Mouse (Mus musculus): ENCODE measurements around the gene Lca5. TPM values are rescaled to one million over a fixed set of nuclear protein-coding genes. Genes with fewer than 3 reads are reported as not detected.

Lca5 gene
- polyA plus RNA-seq, 1 experiment from 2014 or later = 27.0 TPM

DNA sequence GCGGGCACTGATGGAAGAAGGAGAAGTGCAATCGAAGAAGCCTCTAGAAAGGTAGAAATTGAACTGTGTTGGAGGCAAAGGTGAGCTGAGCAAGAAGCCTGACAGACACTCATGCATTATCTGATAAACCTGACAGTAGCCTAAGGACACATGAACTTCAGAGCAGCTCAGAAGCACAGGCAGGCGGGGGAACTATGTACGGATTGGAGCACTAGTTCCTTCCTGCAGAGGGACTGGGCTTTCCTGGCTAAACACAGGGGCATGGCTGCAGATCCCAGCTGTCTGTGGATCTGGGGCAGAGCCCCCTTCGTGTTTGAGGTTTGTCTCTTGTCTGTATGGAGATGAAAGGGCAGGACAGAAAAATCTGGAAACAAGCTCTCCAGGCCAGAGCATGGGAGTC is 89.8 kb downstream of the Lca5 start:
- WGBS = 56% methylated on average over 5 of the region's 5 CpGs

DNA sequence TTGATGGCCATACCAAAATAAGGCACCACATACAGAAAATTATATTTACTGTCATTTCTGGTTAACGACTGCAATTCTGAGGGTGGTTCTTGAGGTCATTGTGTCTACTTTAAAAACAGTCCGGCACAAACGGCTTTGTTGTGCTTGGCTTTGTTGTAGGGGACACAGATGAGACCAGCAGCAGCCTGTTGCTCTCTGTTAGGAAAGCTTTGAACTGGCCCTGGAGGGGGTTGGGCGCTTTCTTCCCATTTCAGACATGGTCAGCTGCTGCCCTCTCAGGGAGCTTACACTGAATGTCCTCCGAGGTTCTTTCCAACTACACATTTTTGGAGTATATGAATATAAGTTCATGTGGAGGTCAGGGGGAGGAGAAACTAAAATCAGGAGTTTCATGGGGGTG is 90.3 kb downstream of the Lca5 start:
- Histone ChIP-seq H3K27ac (ENCODE audit: low read depth, low read length) (peak overlapping the region; percentile 49; the same call in 1 of the 2 replicates), H3K4me3 (ENCODE audit: low read length) (no peak overlapping the region), H3K27me3 (ENCODE audit: control insufficient read depth, insufficient read depth, low read length) (no peaks in the 10 kb centered on the region), H3K36me3 (ENCODE audit: control insufficient read depth, insufficient read depth, low read length) (no peaks in the 10 kb centered on the region), H3K4me2 (replicated peaks; ENCODE audit: low read depth, low read length) (no peak overlapping the region), H3K9ac (ENCODE audit: low read depth, low read length) (no peak overlapping the region), H3K4me1 (ENCODE audit: control insufficient read depth, insufficient read depth, low read length) (peaks cover 27% of the 10 kb centered on the region), H3K9me3 (ENCODE audit: control insufficient read depth, low read length) (no peaks in the 10 kb centered on the region)
- WGBS = 11% methylated on average over 5 of the region's 5 CpGs
- ATAC-seq (ENCODE audit: low FRiP score, low TSS enrichment) = peak; percentile 89

More for the DNA sequence above, 89.8 kb downstream of the Lca5 start:
- Histone ChIP-seq H3K4me2 (replicated peaks; ENCODE audit: low read depth, low read length) (no peak overlapping the region), H3K27me3 (ENCODE audit: control insufficient read depth, insufficient read depth, low read length) (no peaks in the 10 kb centered on the region), H3K4me1 (ENCODE audit: control insufficient read depth, insufficient read depth, low read length) (peaks cover 27% of the 10 kb centered on the region), H3K27ac (ENCODE audit: low read depth, low read length) (peak overlapping the region; percentile 49; the same call in 1 of the 2 replicates), H3K9ac (ENCODE audit: low read depth, low read length) (no peak overlapping the region), H3K9me3 (ENCODE audit: control insufficient read depth, low read length) (no peaks in the 10 kb centered on the region), H3K4me3 (ENCODE audit: low read length) (no peak overlapping the region), H3K36me3 (ENCODE audit: control insufficient read depth, insufficient read depth, low read length) (no peaks in the 10 kb centered on the region)
- ATAC-seq (ENCODE audit: low FRiP score, low TSS enrichment) = no peak

GRCm38 (mm10) chr9:83349905-83350304 is 91.0 kb downstream of the Lca5 start:
- Histone ChIP-seq H3K27me3 (ENCODE audit: control insufficient read depth, insufficient read depth, low read length) (no peaks in the 10 kb centered on the region), H3K4me2 (replicated peaks; ENCODE audit: low read depth, low read length) (no peak overlapping the region), H3K36me3 (ENCODE audit: control insufficient read depth, insufficient read depth, low read length) (no peaks in the 10 kb centered on the region), H3K4me1 (ENCODE audit: control insufficient read depth, insufficient read depth, low read length) (peaks cover 27% of the 10 kb centered on the region), H3K27ac (ENCODE audit: low read depth, low read length) (peak overlapping the region; percentile 84), H3K9ac (ENCODE audit: low read depth, low read length) (no peak overlapping the region), H3K4me3 (ENCODE audit: low read length) (no peak overlapping the region), H3K9me3 (ENCODE audit: control insufficient read depth, low read length) (no peaks in the 10 kb centered on the region)
- peak; percentile 8; the same call in 1 of the 2 replicates for ATAC-seq (ENCODE audit: low FRiP score, low TSS enrichment)
- 6% methylated on average over 1 of the region's 1 CpGs for WGBS

DNA sequence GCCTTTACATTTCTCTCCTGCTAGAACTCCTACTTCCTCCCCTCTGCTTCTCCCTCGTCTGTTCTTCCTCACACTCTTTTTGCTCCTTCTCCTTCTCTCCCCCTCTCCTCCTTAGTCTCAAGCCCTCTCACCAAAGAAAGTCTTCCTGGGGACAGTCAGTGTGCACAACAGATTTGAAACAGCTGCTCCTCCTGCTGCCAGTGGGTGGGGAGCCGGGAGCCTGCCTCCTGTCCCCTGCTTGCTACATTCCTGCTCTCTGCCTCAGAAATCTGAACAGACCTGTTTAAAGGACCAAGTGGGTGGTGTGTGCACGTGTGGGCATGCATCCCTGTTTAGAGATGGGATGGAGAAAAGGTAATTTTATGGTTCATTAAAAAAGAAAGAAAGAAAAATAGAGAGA is 91.4 kb downstream of the Lca5 start:
- H3K27ac ChIP-seq (ENCODE audit: low read depth, low read length) = peak overlapping the region; percentile 84
- ATAC-seq (ENCODE audit: low FRiP score, low TSS enrichment) = peak; percentile 63; the same call in 1 of the 2 replicates
- no peaks in the 10 kb centered on the region for H3K27me3 ChIP-seq (ENCODE audit: control insufficient read depth, insufficient read depth, low read length)
- H3K9me3 ChIP-seq (ENCODE audit: control insufficient read depth, low read length) = no peaks in the 10 kb centered on the region
- no peak overlapping the region for H3K4me3 ChIP-seq (ENCODE audit: low read length)
- H3K4me2 ChIP-seq (replicated peaks; ENCODE audit: low read depth, low read length) = no peak overlapping the region
- H3K4me1 ChIP-seq (ENCODE audit: control insufficient read depth, insufficient read depth, low read length) = peaks cover 27% of the 10 kb centered on the region
- no peaks in the 10 kb centered on the region for H3K36me3 ChIP-seq (ENCODE audit: control insufficient read depth, insufficient read depth, low read length)
- WGBS = 3% methylated on average over 3 of the region's 3 CpGs
- peak overlapping the region; percentile 31; the same call in 1 of the 2 replicates for H3K9ac ChIP-seq (ENCODE audit: low read depth, low read length)

- ATAC-seq (ENCODE audit: low FRiP score, low TSS enrichment) = no peak
- Histone ChIP-seq H3K4me2 (replicated peaks; ENCODE audit: low read depth, low read length) (no peak overlapping the region), H3K27me3 (ENCODE audit: control insufficient read depth, insufficient read depth, low read length) (no peaks in the 10 kb centered on the region), H3K4me3 (ENCODE audit: low read length) (no peak overlapping the region), H3K9ac (ENCODE audit: low read depth, low read length) (no peak overlapping the region), H3K4me1 (ENCODE audit: control insufficient read depth, insufficient read depth, low read length) (peaks cover 27% of the 10 kb centered on the region), H3K27ac (ENCODE audit: low read depth, low read length) (no peak overlapping the region), H3K9me3 (ENCODE audit: control insufficient read depth, low read length) (no peaks in the 10 kb centered on the region), H3K36me3 (ENCODE audit: control insufficient read depth, insufficient read depth, low read length) (no peaks in the 10 kb centered on the region)
- 91% methylated on average over 5 of the region's 5 CpGs for WGBS
These were observed 93.4 kb downstream of the Lca5 start for GRCm38 (mm10) chr9:83347521-83347920.

DNA sequence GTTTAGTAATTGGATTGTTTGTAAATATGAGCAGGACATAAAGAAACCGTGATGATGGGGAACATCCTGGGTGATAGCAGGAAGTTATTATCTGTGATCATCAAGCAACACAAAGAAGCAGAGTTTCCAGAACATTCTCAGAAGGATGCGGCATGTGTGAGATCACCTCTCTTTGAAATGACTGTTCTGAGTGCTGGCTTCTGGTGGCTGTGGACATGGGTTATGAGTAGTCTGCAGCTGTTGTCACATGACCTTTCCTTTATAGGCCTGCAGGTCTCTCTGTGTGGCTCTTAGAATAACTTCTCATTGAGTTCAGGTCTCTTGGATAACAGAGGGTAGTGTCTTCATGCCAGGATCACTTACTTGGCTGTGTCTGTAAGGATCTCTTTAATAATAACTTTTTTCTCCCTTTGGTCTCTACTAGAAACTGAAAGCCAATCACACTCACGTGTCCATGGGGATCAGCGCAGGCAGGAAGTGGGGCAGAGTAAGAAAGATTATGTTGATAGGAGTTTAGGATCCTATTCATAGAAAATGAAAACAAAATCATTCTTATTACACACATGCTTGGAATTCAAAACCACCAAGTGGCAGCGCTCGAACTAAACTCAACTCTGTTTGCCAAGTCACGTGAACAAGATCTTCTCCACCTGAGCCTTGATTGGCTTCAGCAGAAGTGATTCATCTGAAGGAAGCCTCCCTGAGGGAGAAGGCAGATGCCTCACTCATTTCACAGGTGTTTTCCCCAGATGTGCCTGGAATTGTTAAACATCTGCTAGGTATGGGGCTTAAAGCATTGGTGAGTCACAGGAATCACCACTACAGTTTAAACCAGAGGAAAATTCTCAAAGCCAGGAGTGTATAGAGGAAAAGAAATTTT is 98.2 kb downstream of the Lca5 start:
- Histone ChIP-seq H3K9ac (ENCODE audit: low read depth, low read length) (no peak overlapping the region), H3K27ac (ENCODE audit: low read depth, low read length) (no peak overlapping the region), H3K27me3 (ENCODE audit: control insufficient read depth, insufficient read depth, low read length) (no peaks in the 10 kb centered on the region), H3K9me3 (ENCODE audit: control insufficient read depth, low read length) (no peaks in the 10 kb centered on the region), H3K4me2 (replicated peaks; ENCODE audit: low read depth, low read length) (no peak overlapping the region), H3K4me1 (ENCODE audit: control insufficient read depth, insufficient read depth, low read length) (no peaks in the 10 kb centered on the region), H3K36me3 (ENCODE audit: control insufficient read depth, insufficient read depth, low read length) (no peaks in the 10 kb centered on the region), H3K4me3 (ENCODE audit: low read length) (no peak overlapping the region)
- 88% methylated on average over 7 of the region's 7 CpGs for WGBS
- ATAC-seq (ENCODE audit: low FRiP score, low TSS enrichment) = no peak

Other genes starting within 250 kb of the Lca5 start
- 14.9 and 22.7 TPM in 2 replicates for gene Sh3bgrl2, start 107.2 kb upstream of the Lca5 start, polyA plus RNA-seq (2014; fragmentation: Nextera tagmentation; extraction: Ambion mirVana)